Mouse (Mus musculus) neural tube, embryonic 12.5 days (tissue): ENCODE results near the gene Specc1l. TPM values are rescaled to one million over a fixed set of nuclear protein-coding genes. Genes with fewer than 3 reads are reported as not detected.
"Not testable (repeated sequence)": the region's sequence is repeated elsewhere in the genome, so short reads cannot be mapped to it uniquely, and the experiment has no call there.

ENCODE experiments used
- ATAC-seq: fragments of 200-750 bp; cut with Nextera tagmentation; 2 replicates; pipeline ENCODE4 v1.8.0; 2017; ENCODE audit warnings: low read depth, mild to moderate bottlenecking, moderate TSS enrichment, moderate library complexity; ENCODE audit not compliant: low FRiP score
- H3K27ac ChIP-seq: fragments of 300-500 bp; sonication (generic); 2 replicates; pipeline ENCODE4 v1.5.1; 2016
- H3K27me3 ChIP-seq: fragments of 300-500 bp; sonication (generic); replicated peaks from 2 replicates; pipeline ENCODE4 v1.6.1; 2016; ENCODE audit warnings: mild to moderate bottlenecking
- H3K36me3 ChIP-seq: fragments of 300-500 bp; sonication (generic); 2 replicates; pipeline ENCODE4 v1.6.1; 2016; ENCODE audit warnings: mild to moderate bottlenecking
- H3K4me1 ChIP-seq: fragments of 300-500 bp; sonication (generic); 2 replicates; pipeline ENCODE4 v1.6.1; 2016
- H3K4me2 ChIP-seq: fragments of 300-500 bp; sonication (generic); replicated peaks from 2 replicates; pipeline ENCODE4 v1.6.1; 2016; ENCODE audit warnings: mild to moderate bottlenecking
- H3K4me3 ChIP-seq: fragments of 300-500 bp; sonication (generic); 2 replicates; pipeline ENCODE4 v1.5.1; 2016
- H3K9ac ChIP-seq: fragments of 300-500 bp; sonication (generic); 2 replicates; pipeline ENCODE4 v1.6.1; 2016; ENCODE audit warnings: mild to moderate bottlenecking
- H3K9me3 ChIP-seq: fragments of 300-500 bp; sonication (generic); 2 replicates; pipeline ENCODE4 v1.6.1; 2016; ENCODE audit warnings: mild to moderate bottlenecking
- WGBS: fragments of 180-500 bp; shearing (Covaris S2); methylation state at CpG from one replicate; pipeline ENCODE4 v1.1.7; 2016; 5-methylcytosine and 5-hydroxymethylcytosine counted together
- polyA plus RNA-seq: library from polyadenylated mRNA; unstranded; fragments of >200 nt; fragmentation: Nextera tagmentation; extraction: Ambion mirVana; gene quantifications from 2 replicates; pipeline ENCODE4 v1.2.1, GENCODE M21; 2016

Gene Specc1l
- polyA plus RNA-seq, 1 experiment from 2014 or later, result 43.2 TPM

DNA sequence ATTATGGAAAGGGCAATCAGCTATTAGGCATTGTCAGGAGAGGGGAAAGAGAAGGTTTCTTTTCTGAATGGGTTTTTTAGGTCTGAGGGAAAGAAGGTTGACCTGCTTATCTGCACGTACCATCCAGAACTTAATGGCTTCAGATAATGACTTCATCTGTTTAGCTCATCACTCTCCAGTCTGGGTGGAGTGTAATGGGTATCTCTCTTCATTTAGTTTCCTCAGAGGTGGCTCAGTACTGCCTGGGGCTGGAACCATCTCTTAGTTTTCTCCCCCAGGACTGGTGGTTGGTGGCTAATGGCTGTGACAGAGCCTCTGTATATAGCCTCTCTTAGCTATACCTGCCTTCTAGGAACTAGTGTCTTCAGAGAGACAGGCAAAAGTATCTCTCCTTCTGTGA is 79.5 kb downstream of the Specc1l start:
- Histone ChIP-seq H3K36me3 (peaks cover 3% of the 10 kb centered on the region; the same call in 1 of the 2 replicates), H3K4me2 (no peak overlapping the region), H3K4me3 (no peak overlapping the region), H3K27ac (no peak overlapping the region), H3K9me3 (no peaks in the 10 kb centered on the region), H3K9ac (no peak overlapping the region), H3K4me1 (no peaks in the 10 kb centered on the region), H3K27me3 (no peaks in the 10 kb centered on the region)
- 81% methylated on average over 1 of the region's 1 CpGs for WGBS
- no peak for ATAC-seq

DNA sequence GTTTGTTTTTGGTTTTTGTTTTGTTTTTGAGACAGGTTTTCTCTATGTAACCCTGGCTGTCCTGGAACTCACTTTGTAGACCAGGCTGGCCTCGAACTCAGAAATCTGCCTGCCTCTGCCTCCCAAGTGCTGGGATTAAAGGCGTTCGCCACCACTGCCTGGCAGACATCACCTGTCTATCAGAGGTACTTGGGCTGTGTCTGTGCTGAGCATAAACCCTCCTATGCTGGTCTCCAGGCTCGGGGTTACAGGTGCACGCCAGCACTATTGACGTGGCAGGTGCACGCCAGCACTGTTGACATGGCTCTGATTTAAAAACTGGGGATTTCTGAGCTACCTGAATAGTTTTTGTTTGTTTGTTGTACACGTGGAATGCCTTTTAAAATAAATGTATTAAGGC is 80.3 kb downstream of the Specc1l start:
- H3K9ac ChIP-seq, H3K4me3 ChIP-seq, H3K4me1 ChIP-seq, H3K27ac ChIP-seq, H3K36me3 ChIP-seq, ATAC-seq, H3K4me2 ChIP-seq, H3K27me3 ChIP-seq, H3K9me3 ChIP-seq: not testable (repeated sequence)
- WGBS, result 93% methylated on average over 8 of the region's 8 CpGs

GRCm38 (mm10) chr10:75293288-75293687 is 81.4 kb downstream of the Specc1l start:
- ATAC-seq, result no peak
- H3K27me3 ChIP-seq, result no peaks in the 10 kb centered on the region
- H3K4me1 ChIP-seq, result no peaks in the 10 kb centered on the region
- H3K9me3 ChIP-seq, result no peaks in the 10 kb centered on the region
- no peak overlapping the region for H3K4me3 ChIP-seq
- H3K9ac ChIP-seq, result no peak overlapping the region
- H3K27ac ChIP-seq, result no peak overlapping the region
- H3K4me2 ChIP-seq, result no peak overlapping the region
- H3K36me3 ChIP-seq, result peaks cover 3% of the 10 kb centered on the region; the same call in 1 of the 2 replicates
- WGBS, result 84% methylated on average over 3 of the region's 3 CpGs

DNA sequence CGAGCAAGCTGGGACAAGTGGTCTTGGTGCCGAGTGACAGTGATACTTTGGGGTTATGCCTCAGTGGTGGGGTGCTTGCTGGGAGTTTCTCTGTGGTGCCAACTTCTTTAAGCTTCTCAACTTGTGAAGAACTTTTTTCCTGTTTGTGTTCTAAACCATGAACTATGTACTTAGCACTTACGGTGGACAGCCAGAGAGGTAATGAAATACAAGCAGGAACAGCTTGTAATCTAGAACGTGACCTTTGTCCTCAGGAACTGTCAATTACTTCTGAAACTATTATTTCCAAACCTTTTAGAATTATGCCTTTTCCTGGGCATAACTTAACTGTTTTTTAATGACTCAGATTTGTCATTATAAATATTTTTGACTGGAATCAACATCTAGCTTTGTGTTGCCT is 82.5 kb downstream of the Specc1l start:
- 77% methylated on average over 4 of the region's 4 CpGs for WGBS
- Histone ChIP-seq H3K9ac (no peak overlapping the region), H3K4me3 (no peak overlapping the region), H3K36me3 (peaks cover 9% of the 10 kb centered on the region; the same call in 1 of the 2 replicates), H3K4me1 (no peaks in the 10 kb centered on the region), H3K27ac (no peak overlapping the region), H3K27me3 (no peaks in the 10 kb centered on the region), H3K9me3 (no peaks in the 10 kb centered on the region), H3K4me2 (no peak overlapping the region)
- ATAC-seq, result no peak

DNA sequence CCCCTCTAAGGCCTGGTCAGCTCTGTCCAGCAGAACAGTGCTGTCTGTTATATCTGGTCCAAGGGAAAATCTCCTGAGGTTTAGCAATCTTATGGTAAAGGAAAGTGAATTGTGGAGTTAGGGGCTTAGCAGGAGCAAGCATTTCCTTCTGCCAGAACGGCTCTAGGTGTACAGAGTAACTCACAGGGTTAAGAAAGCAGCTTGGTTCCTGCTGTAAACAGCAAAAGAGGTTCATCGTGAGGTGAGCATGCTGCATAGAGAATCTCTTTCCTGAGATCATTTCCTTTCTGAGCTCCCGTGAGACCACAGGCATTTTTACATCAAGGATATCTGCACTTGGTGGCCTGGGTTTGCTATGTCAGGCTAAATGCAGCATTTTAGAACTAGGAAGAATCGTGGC is 83.1 kb downstream of the Specc1l start:
- no peak overlapping the region for H3K9ac ChIP-seq
- H3K9me3 ChIP-seq, result no peaks in the 10 kb centered on the region
- H3K4me3 ChIP-seq, result no peak overlapping the region
- WGBS, result 79% methylated on average over 4 of the region's 4 CpGs
- H3K36me3 ChIP-seq, result peaks cover 10% of the 10 kb centered on the region; the same call in 1 of the 2 replicates
- H3K27ac ChIP-seq, result no peak overlapping the region
- H3K4me2 ChIP-seq, result no peak overlapping the region
- H3K27me3 ChIP-seq, result no peaks in the 10 kb centered on the region
- ATAC-seq, result no peak
- H3K4me1 ChIP-seq, result no peaks in the 10 kb centered on the region

DNA sequence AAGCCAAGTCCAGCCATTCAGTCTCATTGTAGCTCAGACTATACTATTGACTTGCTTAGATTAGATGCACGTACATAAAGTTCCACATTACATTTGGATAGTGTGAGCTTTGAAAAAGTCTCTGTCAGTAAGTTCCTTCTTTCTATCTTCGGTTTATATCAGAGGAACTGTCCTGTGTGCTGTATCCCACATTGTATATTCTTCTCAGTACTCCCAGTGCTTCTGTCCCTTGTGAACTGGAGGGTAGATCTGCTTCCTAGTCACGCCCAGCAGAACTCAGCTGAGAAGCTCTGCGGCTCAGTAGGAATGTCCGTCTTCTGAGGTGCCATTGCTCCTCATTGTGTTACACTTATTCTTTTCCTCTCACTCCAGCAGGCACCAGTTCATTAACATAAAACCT is 86.7 kb downstream of the Specc1l start:
- Histone ChIP-seq H3K9ac (no peak overlapping the region), H3K4me2 (no peak overlapping the region), H3K4me3 (no peak overlapping the region), H3K27me3 (no peaks in the 10 kb centered on the region), H3K36me3 (peaks cover 30% of the 10 kb centered on the region; the same call in 1 of the 2 replicates), H3K27ac (no peak overlapping the region), H3K9me3 (no peaks in the 10 kb centered on the region), H3K4me1 (no peaks in the 10 kb centered on the region)
- no peak for ATAC-seq
- WGBS, result 88% methylated on average over 5 of the region's 5 CpGs

GRCm38 (mm10) chr10:75299785-75300418 is 88.0 kb downstream of the Specc1l start:
- Histone ChIP-seq H3K4me1 (no peaks in the 10 kb centered on the region; the same call in 1 of the 2 replicates), H3K4me3 (no peak overlapping the region), H3K36me3 (peaks cover 36% of the 10 kb centered on the region; the same call in 1 of the 2 replicates), H3K27ac (no peak overlapping the region), H3K9ac (no peak overlapping the region), H3K27me3 (no peaks in the 10 kb centered on the region), H3K9me3 (no peaks in the 10 kb centered on the region), H3K4me2 (no peak overlapping the region)
- ATAC-seq, result no peak
- WGBS, result 81% methylated on average over 5 of the region's 5 CpGs

DNA sequence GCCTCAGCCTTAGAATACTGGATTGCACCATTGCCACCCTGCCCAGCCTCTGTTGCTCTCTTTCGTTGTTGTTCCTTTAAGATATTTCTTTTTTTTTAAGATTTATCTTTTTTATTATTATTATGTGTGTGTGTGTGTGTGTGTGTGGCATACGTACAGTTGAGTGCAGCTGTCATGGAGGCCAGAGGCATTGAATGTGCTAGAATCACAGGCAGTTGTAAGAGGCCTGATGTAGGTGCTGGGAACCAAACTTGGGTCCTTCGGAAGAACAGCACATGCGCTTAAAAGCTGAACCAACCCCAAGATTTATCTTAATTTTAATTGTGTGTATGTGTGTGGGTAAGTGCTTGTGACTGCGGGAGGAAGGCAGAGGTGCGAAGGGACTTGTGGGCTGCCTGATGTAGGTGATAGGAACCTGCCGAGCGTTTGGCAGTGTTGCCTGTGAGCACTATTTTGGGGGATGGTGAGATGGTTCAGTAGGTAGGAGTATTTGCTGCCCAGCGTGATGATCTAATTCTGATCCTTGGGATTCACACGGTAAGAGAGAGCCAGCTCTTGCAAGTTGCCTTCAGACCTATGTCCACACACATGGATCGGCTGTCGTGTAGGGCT is 89.4 kb downstream of the Specc1l start:
- Histone ChIP-seq H3K27ac (no peak overlapping the region), H3K9ac (no peak overlapping the region), H3K27me3 (no peaks in the 10 kb centered on the region), H3K4me2 (no peak overlapping the region), H3K9me3 (no peaks in the 10 kb centered on the region), H3K4me1 (no peaks in the 10 kb centered on the region; the same call in 1 of the 2 replicates), H3K36me3 (peaks cover 37% of the 10 kb centered on the region; the same call in 1 of the 2 replicates), H3K4me3 (no peak overlapping the region)
- no peak for ATAC-seq
- WGBS, result 93% methylated on average over 12 of the region's 12 CpGs

DNA sequence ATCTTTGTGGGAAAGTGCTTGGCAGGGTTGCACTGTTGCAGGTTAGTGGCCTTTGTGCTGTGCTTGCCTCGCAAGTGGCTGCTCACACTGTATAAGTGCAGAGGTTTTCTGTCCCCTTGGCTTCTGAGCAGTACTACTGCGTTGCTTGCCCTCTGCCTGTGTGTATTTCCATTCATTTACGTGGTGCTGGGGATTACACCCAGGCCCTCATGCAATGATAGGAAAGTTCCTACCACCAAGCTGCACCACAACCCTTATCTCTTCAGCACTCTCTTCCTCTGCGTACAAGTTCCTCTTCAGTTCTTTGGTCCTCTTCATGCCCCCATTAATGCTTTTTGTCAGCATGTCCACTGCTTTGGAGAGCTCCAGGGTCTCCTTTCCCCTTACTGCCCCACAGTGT is 90.1 kb downstream of the Specc1l start:
- WGBS, result 94% methylated on average over 4 of the region's 4 CpGs
- Histone ChIP-seq H3K9me3 (no peaks in the 10 kb centered on the region), H3K36me3 (peaks cover 43% of the 10 kb centered on the region), H3K27ac (no peak overlapping the region), H3K4me2 (no peak overlapping the region), H3K27me3 (no peaks in the 10 kb centered on the region), H3K4me3 (no peak overlapping the region), H3K4me1 (no peaks in the 10 kb centered on the region; the same call in 1 of the 2 replicates), H3K9ac (no peak overlapping the region)
- ATAC-seq, result no peak

DNA sequence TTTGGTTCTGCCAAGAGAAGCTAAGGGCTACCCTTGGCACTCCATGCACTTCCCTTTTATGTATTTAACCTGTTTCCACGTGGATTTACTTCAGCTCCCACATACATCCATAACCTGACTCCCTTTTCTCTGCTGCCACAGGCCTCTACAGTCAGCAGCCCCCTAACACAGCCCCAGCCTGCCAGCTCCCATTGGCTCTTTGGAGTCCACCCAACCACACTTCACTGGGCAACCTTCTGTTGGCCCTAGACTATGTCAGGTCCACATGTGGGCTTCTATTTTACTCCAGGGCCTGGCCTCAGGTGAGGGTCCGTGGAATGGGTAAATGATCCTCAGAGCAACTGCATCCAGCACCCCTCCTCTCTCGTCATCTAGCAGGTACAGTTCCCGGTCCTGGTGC is 90.7 kb downstream of the Specc1l start:
- ATAC-seq, result no peak

DNA sequence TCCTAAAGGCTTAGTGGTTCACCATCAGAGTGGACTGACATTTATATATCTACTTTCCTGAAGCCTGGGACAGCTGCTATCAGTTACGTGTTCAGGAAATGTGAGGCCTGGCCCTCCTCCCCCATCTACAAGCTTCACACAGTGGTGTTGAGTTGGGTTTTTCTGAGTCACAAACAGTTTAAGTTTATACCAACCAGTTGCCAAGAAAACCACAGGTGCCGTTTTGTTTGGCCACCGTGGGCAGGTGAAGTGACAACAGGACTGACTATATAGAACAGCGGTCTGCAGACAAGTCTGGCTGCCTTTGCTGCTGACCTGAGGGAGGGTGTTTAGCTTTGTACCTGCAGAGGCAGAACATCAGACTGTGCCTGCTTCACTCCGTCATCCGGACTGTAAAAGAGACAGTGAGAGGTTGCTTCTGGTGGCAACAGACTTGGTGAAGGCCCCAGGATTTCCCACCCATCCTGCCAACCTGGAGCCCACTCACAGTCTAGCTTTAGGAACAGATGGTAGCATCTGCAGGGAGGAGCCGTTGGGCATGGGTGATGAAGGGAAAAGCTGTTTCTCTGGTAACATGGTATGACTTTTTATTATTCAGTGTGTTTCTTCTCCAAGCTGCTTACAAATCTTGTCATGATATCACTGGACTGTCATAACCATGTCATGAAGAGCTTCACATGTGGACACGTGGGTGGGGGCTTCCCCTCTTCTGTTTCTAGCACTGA is 91.6 kb downstream of the Specc1l start:
- H3K4me1 ChIP-seq, result no peaks in the 10 kb centered on the region; the same call in 1 of the 2 replicates
- peaks cover 57% of the 10 kb centered on the region for H3K36me3 ChIP-seq
- no peaks in the 10 kb centered on the region for H3K9me3 ChIP-seq
- H3K9ac ChIP-seq, result no peak overlapping the region
- H3K27ac ChIP-seq, result no peak overlapping the region
- ATAC-seq, result no peak
- H3K4me2 ChIP-seq, result no peak overlapping the region
- no peaks in the 10 kb centered on the region for H3K27me3 ChIP-seq
- no peak overlapping the region for H3K4me3 ChIP-seq
- WGBS, result 90% methylated on average over 8 of the region's 8 CpGs

More for the DNA sequence above, 90.7 kb downstream of the Specc1l start:
- no peaks in the 10 kb centered on the region for H3K27me3 ChIP-seq
- peaks cover 49% of the 10 kb centered on the region for H3K36me3 ChIP-seq
- H3K9me3 ChIP-seq, result no peaks in the 10 kb centered on the region
- H3K4me3 ChIP-seq, result no peak overlapping the region
- no peaks in the 10 kb centered on the region; the same call in 1 of the 2 replicates for H3K4me1 ChIP-seq
- no peak overlapping the region for H3K27ac ChIP-seq
- H3K4me2 ChIP-seq, result no peak overlapping the region
- WGBS, result 93% methylated on average over 4 of the region's 4 CpGs
- H3K9ac ChIP-seq, result no peak overlapping the region

- H3K9ac ChIP-seq, result no peak overlapping the region
- no peak overlapping the region for H3K4me2 ChIP-seq
- H3K36me3 ChIP-seq, result peaks cover 58% of the 10 kb centered on the region
- H3K4me3 ChIP-seq, result no peak overlapping the region
- ATAC-seq, result no peak
- H3K27me3 ChIP-seq, result no peaks in the 10 kb centered on the region
- WGBS, result 98% methylated on average over 5 of the region's 5 CpGs
- H3K27ac ChIP-seq, result no peak overlapping the region
- H3K9me3 ChIP-seq, result no peaks in the 10 kb centered on the region
- H3K4me1 ChIP-seq, result no peaks in the 10 kb centered on the region; the same call in 1 of the 2 replicates
These were observed 92.2 kb downstream of the Specc1l start for GRCm38 (mm10) chr10:75304049-75304405.
